Mouse (Mus musculus) forebrain, embryonic 10.5 days (tissue): ENCODE measurements around the gene Asb11. TPM values are rescaled to one million over a fixed set of nuclear protein-coding genes. Genes with fewer than 3 reads are reported as not detected.

ENCODE experiments used
- DNase-seq: peaks from one replicate; pipeline ENCODE4 v3.0.0-alpha.2; 2017; ENCODE audit warnings: low spot score; ENCODE audit errors: extremely low spot score
- H3K27ac ChIP-seq: fragments of 300-500 bp; sonication (generic); 2 replicates; pipeline ENCODE4 v1.5.1; 2016; ENCODE audit warnings: mild to moderate bottlenecking
- H3K27me3 ChIP-seq: fragments of 300-500 bp; sonication (generic); 2 replicates; pipeline ENCODE4 v1.6.1; 2016; ENCODE audit warnings: mild to moderate bottlenecking; ENCODE audit not compliant: poor library complexity, severe bottlenecking
- H3K36me3 ChIP-seq: fragments of 300-500 bp; sonication (generic); replicated peaks from 2 replicates; pipeline ENCODE4 v1.6.1; 2016; ENCODE audit warnings: mild to moderate bottlenecking, moderate library complexity
- H3K4me1 ChIP-seq: fragments of 300-500 bp; sonication (generic); 2 replicates; pipeline ENCODE4 v1.6.1; 2016
- H3K4me3 ChIP-seq: fragments of 300-500 bp; sonication (generic); 2 replicates; pipeline ENCODE4 v1.5.1; 2016; ENCODE audit warnings: mild to moderate bottlenecking, moderate library complexity
- H3K9me3 ChIP-seq: fragments of 300-500 bp; sonication (generic); 2 replicates; pipeline ENCODE4 v1.6.1; 2016; ENCODE audit warnings: mild to moderate bottlenecking, moderate library complexity
- WGBS: fragments of 180-500 bp; shearing (Covaris S2); methylation state at CpG from one replicate; pipeline ENCODE4 v1.1.7; 2016; 5-methylcytosine and 5-hydroxymethylcytosine counted together
- polyA plus RNA-seq: library from polyadenylated mRNA; unstranded; fragments of >200 nt; fragmentation: Nextera tagmentation; extraction: Ambion mirVana; gene quantifications from 2 replicates; pipeline ENCODE4 v1.2.1, GENCODE M21; 2016

Asb11 gene
- polyA plus RNA-seq: not detected in 2 replicates

- no peaks in the 10 kb centered on the region for H3K4me1 ChIP-seq
- WGBS: 84% methylated on average over 8 of the region's 8 CpGs
- no peak within 1 kb of the TSS for H3K27ac ChIP-seq
- DNase-seq: no peak
- no peaks in the 10 kb centered on the region for H3K9me3 ChIP-seq
- no peak within 1 kb of the TSS for H3K4me3 ChIP-seq
- peaks cover 78% of the 10 kb centered on the region for H3K27me3 ChIP-seq
- peaks cover 21% of the 10 kb centered on the region for H3K36me3 ChIP-seq
Observed at GRCm38 (mm10) chrX:164436709-164437108, at the start of gene Asb11. Gene Asb11, plus strand, starts transcription at chrX:164436994.

GRCm38 (mm10) chrX:164394091-164394490 is 42.7 kb upstream of the Asb11 start:
- no peak overlapping the region for H3K27ac ChIP-seq
- 94% methylated on average over 4 of the region's 4 CpGs for WGBS
- H3K9me3 ChIP-seq: no peaks in the 10 kb centered on the region
- H3K27me3 ChIP-seq: peaks cover 50% of the 10 kb centered on the region
- H3K4me3 ChIP-seq: no peak overlapping the region
- no peak for DNase-seq
- H3K36me3 ChIP-seq: no peaks in the 10 kb centered on the region
- no peaks in the 10 kb centered on the region for H3K4me1 ChIP-seq

- 73% methylated on average over 3 of the region's 3 CpGs for WGBS
- H3K36me3 ChIP-seq: no peaks in the 10 kb centered on the region
- no peak overlapping the region for H3K27ac ChIP-seq
- no peaks in the 10 kb centered on the region for H3K4me1 ChIP-seq
- H3K4me3 ChIP-seq: no peak overlapping the region
- no peak for DNase-seq
- peaks cover 49% of the 10 kb centered on the region for H3K27me3 ChIP-seq
- H3K9me3 ChIP-seq: no peaks in the 10 kb centered on the region
Observed at GRCm38 (mm10) chrX:164398456-164398855, 38.3 kb upstream of the Asb11 start.

GRCm38 (mm10) chrX:164405080-164405649 is 31.6 kb upstream of the Asb11 start:
- no peaks in the 10 kb centered on the region for H3K9me3 ChIP-seq
- no peak overlapping the region for H3K27ac ChIP-seq
- peaks cover 50% of the 10 kb centered on the region for H3K27me3 ChIP-seq
- no peak overlapping the region for H3K4me3 ChIP-seq
- no peak for DNase-seq
- no peaks in the 10 kb centered on the region for H3K4me1 ChIP-seq
- H3K36me3 ChIP-seq: no peaks in the 10 kb centered on the region

GRCm38 (mm10) chrX:164406133-164407022 is 30.4 kb upstream of the Asb11 start:
- no peaks in the 10 kb centered on the region for H3K4me1 ChIP-seq
- H3K27me3 ChIP-seq: peaks cover 62% of the 10 kb centered on the region
- no peaks in the 10 kb centered on the region for H3K36me3 ChIP-seq
- no peak for DNase-seq
- WGBS: 79% methylated on average over 9 of the region's 9 CpGs
- no peak overlapping the region for H3K4me3 ChIP-seq
- H3K27ac ChIP-seq: no peak overlapping the region
- H3K9me3 ChIP-seq: no peaks in the 10 kb centered on the region

GRCm38 (mm10) chrX:164408301-164408927 is 28.4 kb upstream of the Asb11 start:
- no peak overlapping the region for H3K4me3 ChIP-seq
- H3K27me3 ChIP-seq: peaks cover 70% of the 10 kb centered on the region
- 91% methylated on average over 3 of the region's 3 CpGs for WGBS
- no peak overlapping the region for H3K27ac ChIP-seq
- H3K4me1 ChIP-seq: no peaks in the 10 kb centered on the region
- no peak for DNase-seq
- no peaks in the 10 kb centered on the region for H3K36me3 ChIP-seq
- H3K9me3 ChIP-seq: no peaks in the 10 kb centered on the region

- Histone ChIP-seq H3K4me1 (no peaks in the 10 kb centered on the region), H3K27ac (no peak overlapping the region), H3K27me3 (peaks cover 86% of the 10 kb centered on the region), H3K4me3 (no peak overlapping the region), H3K36me3 (no peaks in the 10 kb centered on the region), H3K9me3 (no peaks in the 10 kb centered on the region)
- DNase-seq: no peak
- WGBS: 80% methylated on average over 1 of the region's 1 CpGs
Observed at GRCm38 (mm10) chrX:164410562-164410961, 26.2 kb upstream of the Asb11 start.

GRCm38 (mm10) chrX:164416803-164417202 is 20.0 kb upstream of the Asb11 start:
- Histone ChIP-seq H3K4me1 (peaks cover 8% of the 10 kb centered on the region; the same call in 1 of the 2 replicates), H3K27me3 (peaks cover 79% of the 10 kb centered on the region), H3K9me3 (no peaks in the 10 kb centered on the region), H3K36me3 (no peaks in the 10 kb centered on the region), H3K4me3 (no peak overlapping the region), H3K27ac (no peak overlapping the region)
- 95% methylated on average over 2 of the region's 2 CpGs for WGBS
- DNase-seq: no peak

- Histone ChIP-seq H3K4me3 (no peak overlapping the region), H3K36me3 (peaks cover 7% of the 10 kb centered on the region), H3K27ac (no peak overlapping the region), H3K9me3 (no peaks in the 10 kb centered on the region), H3K27me3 (peaks cover 82% of the 10 kb centered on the region), H3K4me1 (peaks cover 8% of the 10 kb centered on the region; the same call in 1 of the 2 replicates)
- DNase-seq: no peak
Observed at GRCm38 (mm10) chrX:164418008-164418407, 18.8 kb upstream of the Asb11 start.

DNA sequence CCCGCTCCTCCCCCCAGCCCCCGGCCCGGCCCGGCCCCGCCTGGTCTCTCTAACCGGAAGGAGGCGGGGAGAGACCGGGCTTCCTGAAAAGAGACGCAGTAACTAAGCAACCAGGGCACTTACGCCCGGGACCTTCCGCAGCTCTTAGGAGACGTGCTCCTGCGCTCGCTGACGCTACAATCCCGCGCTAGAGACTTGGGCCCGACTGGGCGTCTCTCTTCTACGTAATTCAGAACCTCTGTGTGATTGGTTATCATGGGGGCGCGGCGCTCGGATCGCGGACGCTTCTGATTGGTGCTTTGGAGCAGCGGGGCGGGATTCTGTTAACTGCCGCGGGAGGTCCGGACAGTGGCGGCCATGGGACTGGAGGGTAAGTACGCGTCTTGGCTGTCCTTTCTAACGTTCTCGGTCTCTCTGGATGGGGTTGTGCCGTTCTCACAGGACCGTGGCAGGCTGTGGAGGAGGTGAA is 17.3 kb upstream of the Asb11 start, which contains the start of gene Piga:
Gene Piga (plus strand): TSS at position 317 of the 469 bp plus-strand sequence.
- peaks cover 83% of the 10 kb centered on the region for H3K27me3 ChIP-seq
- peaks cover 8% of the 10 kb centered on the region; the same call in 1 of the 2 replicates for H3K4me1 ChIP-seq
- peaks cover 19% of the 10 kb centered on the region for H3K36me3 ChIP-seq
- H3K4me3 ChIP-seq: peak within 1 kb of the TSS; percentile 59
- peak; percentile 86 for DNase-seq
- peak within 1 kb of the TSS; percentile 84 for H3K27ac ChIP-seq
- 19% methylated on average over 39 of the region's 40 CpGs for WGBS
- no peaks in the 10 kb centered on the region for H3K9me3 ChIP-seq

DNA sequence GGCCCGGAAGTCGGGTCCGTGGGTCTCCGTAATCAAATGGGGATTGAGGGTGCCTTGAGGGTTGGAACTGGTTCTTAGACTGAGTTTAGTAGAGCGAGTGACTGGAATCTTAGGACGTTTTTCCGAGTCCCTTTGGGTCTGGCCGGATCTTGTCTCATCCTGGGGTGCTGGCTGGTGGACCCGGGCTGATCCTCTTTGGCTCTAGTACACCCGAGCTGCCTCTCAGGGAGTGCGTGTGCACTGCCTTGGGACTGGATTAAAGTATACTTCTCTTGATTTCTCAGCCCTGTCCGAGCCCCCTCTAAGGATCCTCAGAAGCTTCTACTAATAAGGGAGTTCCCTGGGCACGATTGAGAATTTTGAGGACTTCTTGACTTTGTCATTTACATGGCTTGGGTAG is 16.8 kb upstream of the Asb11 start:
- Histone ChIP-seq H3K9me3 (no peaks in the 10 kb centered on the region), H3K27me3 (peaks cover 83% of the 10 kb centered on the region), H3K36me3 (peaks cover 19% of the 10 kb centered on the region), H3K27ac (peak overlapping the region; percentile 84), H3K4me1 (peaks cover 8% of the 10 kb centered on the region; the same call in 1 of the 2 replicates), H3K4me3 (peak overlapping the region; percentile 59)
- WGBS: 18% methylated on average over 13 of the region's 13 CpGs
- DNase-seq: no peak

GRCm38 (mm10) chrX:164420518-164420917 is 16.3 kb upstream of the Asb11 start:
- Histone ChIP-seq H3K9me3 (no peaks in the 10 kb centered on the region), H3K27ac (no peak overlapping the region), H3K4me1 (peaks cover 8% of the 10 kb centered on the region; the same call in 1 of the 2 replicates), H3K36me3 (peaks cover 20% of the 10 kb centered on the region), H3K27me3 (peaks cover 83% of the 10 kb centered on the region), H3K4me3 (peak overlapping the region; percentile 59)
- no peak for DNase-seq
- WGBS: 62% methylated on average over 3 of the region's 3 CpGs
